Mouse (Mus musculus): ENCODE measurements around the gene Hoxa11. TPM values are rescaled to one million over a fixed set of nuclear protein-coding genes. Genes with fewer than 3 reads are reported as not detected.

Hoxa11 gene
- polyA plus RNA-seq, 1 experiment from 2014 or later = not detected

- peak; percentile 79 for DNase-seq (ENCODE audit: low spot score)
- WGBS = under 1% methylated on average over 6 of the region's 6 CpGs
- no peak for ATAC-seq (ENCODE audit: low FRiP score, low TSS enrichment)
- Histone ChIP-seq H3K27me3 (ENCODE audit: control insufficient read depth, insufficient read depth, low read length) (peaks cover 29% of the 10 kb centered on the region), H3K36me3 (ENCODE audit: control insufficient read depth, insufficient read depth, low read length) (no peaks in the 10 kb centered on the region), H3K4me1 (replicated peaks; ENCODE audit: control insufficient read depth, insufficient read depth) (no peaks in the 10 kb centered on the region), H3K27ac (replicated peaks) (no peak overlapping the region), H3K9me3 (ENCODE audit: control insufficient read depth, low read length) (no peaks in the 10 kb centered on the region), H3K4me3 (ENCODE audit: low read depth, low read length) (no peak overlapping the region), H3K9ac (ENCODE audit: low read length) (no peak overlapping the region), H3K4me2 (replicated peaks; ENCODE audit: low read depth) (no peak overlapping the region)
- TF ChIP-seq CTCF (IDR thresholded peaks at IDR 0.05; ENCODE audit: low read depth) = peak; percentile 89
- no peak for TF ChIP-seq EP300 (optimal IDR thresholded peaks at IDR 0.05)
Observed at GRCm38 (mm10) chr6:52256956-52257355, 11.3 kb upstream of the Hoxa11 start.

- ATAC-seq (ENCODE audit: low FRiP score, low TSS enrichment) (no peak), DNase-seq (ENCODE audit: low spot score) (no peak)
- Histone ChIP-seq H3K9me3 (ENCODE audit: control insufficient read depth, low read length) (no peaks in the 10 kb centered on the region), H3K36me3 (ENCODE audit: control insufficient read depth, insufficient read depth, low read length) (no peaks in the 10 kb centered on the region), H3K4me3 (ENCODE audit: low read depth, low read length) (0 out of 2 replicates have a peak overlapping the region, but pooled peaks have one; percentile 6), H3K9ac (ENCODE audit: low read length) (no peak overlapping the region), H3K4me1 (replicated peaks; ENCODE audit: control insufficient read depth, insufficient read depth) (no peaks in the 10 kb centered on the region), H3K27me3 (ENCODE audit: control insufficient read depth, insufficient read depth, low read length) (peaks cover 26% of the 10 kb centered on the region), H3K4me2 (replicated peaks; ENCODE audit: low read depth) (no peak overlapping the region), H3K27ac (replicated peaks) (no peak overlapping the region)
- TF ChIP-seq CTCF (IDR thresholded peaks at IDR 0.05; ENCODE audit: low read depth) (no peak), EP300 (optimal IDR thresholded peaks at IDR 0.05) (no peak)
- 2% methylated on average over 59 of the region's 59 CpGs for WGBS
Observed at GRCm38 (mm10) chr6:52253511-52254500, 8.2 kb upstream of the Hoxa11 start.

GRCm38 (mm10) chr6:52252775-52253376 is 7.3 kb upstream of the Hoxa11 start:
- H3K36me3 ChIP-seq (ENCODE audit: control insufficient read depth, insufficient read depth, low read length) = no peaks in the 10 kb centered on the region
- peaks cover 30% of the 10 kb centered on the region for H3K27me3 ChIP-seq (ENCODE audit: control insufficient read depth, insufficient read depth, low read length)
- no peak overlapping the region for H3K9ac ChIP-seq (ENCODE audit: low read length)
- H3K4me3 ChIP-seq (ENCODE audit: low read depth, low read length) = no peak overlapping the region
- H3K4me1 ChIP-seq (replicated peaks; ENCODE audit: control insufficient read depth, insufficient read depth) = no peaks in the 10 kb centered on the region
- ATAC-seq (ENCODE audit: low FRiP score, low TSS enrichment) (no peak), DNase-seq (ENCODE audit: low spot score) (no peak)
- H3K4me2 ChIP-seq (replicated peaks; ENCODE audit: low read depth) = no peak overlapping the region
- H3K27ac ChIP-seq (replicated peaks) = no peak overlapping the region
- 2% methylated on average over 35 of the region's 35 CpGs for WGBS
- no peaks in the 10 kb centered on the region for H3K9me3 ChIP-seq (ENCODE audit: control insufficient read depth, low read length)
- TF ChIP-seq CTCF (IDR thresholded peaks at IDR 0.05; ENCODE audit: low read depth) (no peak), EP300 (optimal IDR thresholded peaks at IDR 0.05) (no peak)

GRCm38 (mm10) chr6:52252016-52252774 is 6.6 kb upstream of the Hoxa11 start:
- no peak for ATAC-seq (ENCODE audit: low FRiP score, low TSS enrichment)
- peaks cover 33% of the 10 kb centered on the region for H3K27me3 ChIP-seq (ENCODE audit: control insufficient read depth, insufficient read depth, low read length)

GRCm38 (mm10) chr6:52251177-52251879 is 5.7 kb upstream of the Hoxa11 start:
- H3K27ac ChIP-seq (replicated peaks) = no peak overlapping the region
- TF ChIP-seq CTCF (IDR thresholded peaks at IDR 0.05; ENCODE audit: low read depth) (no peak), EP300 (optimal IDR thresholded peaks at IDR 0.05) (no peak)
- H3K9ac ChIP-seq (ENCODE audit: low read length) = no peak overlapping the region
- ATAC-seq (ENCODE audit: low FRiP score, low TSS enrichment) = peak; percentile 27; the same call in 1 of the 2 replicates
- H3K27me3 ChIP-seq (ENCODE audit: control insufficient read depth, insufficient read depth, low read length) = peaks cover 30% of the 10 kb centered on the region
- H3K9me3 ChIP-seq (ENCODE audit: control insufficient read depth, low read length) = no peaks in the 10 kb centered on the region
- H3K4me1 ChIP-seq (replicated peaks; ENCODE audit: control insufficient read depth, insufficient read depth) = no peaks in the 10 kb centered on the region
- no peak for DNase-seq (ENCODE audit: low spot score)
- no peak overlapping the region for H3K4me3 ChIP-seq (ENCODE audit: low read depth, low read length)
- 15% methylated on average over 7 of the region's 7 CpGs for WGBS
- no peak overlapping the region for H3K4me2 ChIP-seq (replicated peaks; ENCODE audit: low read depth)
- no peaks in the 10 kb centered on the region for H3K36me3 ChIP-seq (ENCODE audit: control insufficient read depth, insufficient read depth, low read length)

More at GRCm38 (mm10) chr6:52252016-52252774, 6.6 kb upstream of the Hoxa11 start:
- DNase-seq (ENCODE audit: low spot score) = no peak
- no peak overlapping the region for H3K27ac ChIP-seq (replicated peaks)
- no peak overlapping the region for H3K4me2 ChIP-seq (replicated peaks; ENCODE audit: low read depth)
- H3K4me3 ChIP-seq (ENCODE audit: low read depth, low read length) = no peak overlapping the region
- H3K9ac ChIP-seq (ENCODE audit: low read length) = no peak overlapping the region
- no peak for TF ChIP-seq CTCF (IDR thresholded peaks at IDR 0.05; ENCODE audit: low read depth)
- no peak for TF ChIP-seq EP300 (optimal IDR thresholded peaks at IDR 0.05)
- H3K36me3 ChIP-seq (ENCODE audit: control insufficient read depth, insufficient read depth, low read length) = no peaks in the 10 kb centered on the region
- no peaks in the 10 kb centered on the region for H3K4me1 ChIP-seq (replicated peaks; ENCODE audit: control insufficient read depth, insufficient read depth)
- H3K9me3 ChIP-seq (ENCODE audit: control insufficient read depth, low read length) = no peaks in the 10 kb centered on the region
- 6% methylated on average over 24 of the region's 24 CpGs for WGBS
